Mouse (Mus musculus): Measurements from ENCODE around the gene Cd200r3. TPM values are rescaled to one million over a fixed set of nuclear protein-coding genes. Genes with fewer than 3 reads are reported as not detected.

Gene Cd200r3
- polyA plus RNA-seq, 1 experiment = not detected

DNA sequence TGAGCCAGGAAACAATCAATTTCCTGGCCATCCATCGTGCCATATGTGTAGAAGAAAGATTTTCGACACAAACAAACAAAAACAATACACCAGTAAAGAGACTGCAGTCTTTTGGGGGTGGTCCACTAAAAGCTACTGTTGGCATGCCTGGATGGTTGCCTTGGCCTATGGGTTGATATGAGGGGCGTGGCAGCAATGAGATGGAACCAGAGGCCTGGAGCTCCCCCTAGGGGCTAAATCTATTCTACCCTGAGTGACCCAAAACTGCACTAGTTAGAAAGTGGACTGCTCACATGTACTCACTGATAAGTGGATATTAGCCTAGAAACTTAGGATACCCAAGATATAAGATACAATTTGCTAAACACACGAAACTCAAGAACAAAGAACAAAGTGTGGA, 80.4 kb downstream of the Cd200r3 start:
- TF ChIP-seq CTCF (IDR thresholded peaks at IDR 0.05; ENCODE audit: extremely low read depth, insufficient read depth, low read length) (peak; percentile 49), POLR2A (IDR thresholded peaks at IDR 0.05; ENCODE audit: extremely low read depth, insufficient read depth, low read length) (no peak)

DNA sequence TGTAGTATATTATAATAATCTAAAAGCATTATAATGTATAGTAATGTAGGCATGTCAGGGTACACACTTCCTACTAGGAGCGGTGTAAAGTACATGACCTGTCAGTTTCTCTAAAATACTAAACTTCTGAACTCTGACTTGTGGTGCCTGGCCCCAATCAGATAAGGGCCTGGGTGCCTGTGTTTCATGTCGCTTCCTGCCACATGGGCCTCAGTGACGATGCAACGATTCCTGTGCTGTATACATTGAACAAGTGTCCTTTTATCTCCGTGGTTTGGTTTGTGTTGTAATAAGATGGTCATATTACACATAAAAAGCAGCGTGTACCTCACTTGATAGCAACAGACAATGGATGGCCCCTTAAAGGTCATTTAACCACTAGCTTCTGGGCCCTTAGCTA, 81.8 kb downstream of the Cd200r3 start:
- H3K27ac ChIP-seq (ENCODE audit: insufficient read depth, low read length) = no peak overlapping the region
- H3K4me1 ChIP-seq (ENCODE audit: control insufficient read depth, insufficient read depth, low read length) = no peaks in the 10 kb centered on the region
- H3K4me3 ChIP-seq (ENCODE audit: insufficient read depth, low read length) = no peak overlapping the region
- TF ChIP-seq CTCF (IDR thresholded peaks at IDR 0.05; ENCODE audit: extremely low read depth, insufficient read depth, low read length) = no peak
- TF ChIP-seq POLR2A (IDR thresholded peaks at IDR 0.05; ENCODE audit: extremely low read depth, insufficient read depth, low read length) = no peak

More for the DNA sequence above, 80.4 kb downstream of the Cd200r3 start:
- no peaks in the 10 kb centered on the region for H3K4me1 ChIP-seq (ENCODE audit: control insufficient read depth, insufficient read depth, low read length)
- H3K27ac ChIP-seq (ENCODE audit: insufficient read depth, low read length) = no peak overlapping the region
- H3K4me3 ChIP-seq (ENCODE audit: insufficient read depth, low read length) = no peak overlapping the region

DNA sequence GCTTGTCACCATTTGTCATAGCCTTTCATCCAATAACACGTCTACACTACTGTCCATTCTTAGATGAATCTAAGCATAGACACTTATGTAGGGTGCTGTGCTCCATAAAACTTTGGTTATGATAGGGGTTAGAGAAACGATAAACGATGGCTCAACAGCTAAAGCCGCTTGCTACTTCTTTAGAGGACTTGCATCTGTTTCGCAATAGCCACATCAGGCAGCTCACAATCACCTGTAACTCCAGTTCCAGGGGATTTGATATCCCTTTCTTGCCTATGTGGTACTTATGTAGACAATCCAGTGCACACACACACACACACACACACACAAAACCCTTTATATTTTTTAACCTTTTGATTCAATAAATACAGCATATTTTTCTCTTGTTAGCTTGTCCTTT, 85.6 kb downstream of the Cd200r3 start:
- Histone ChIP-seq H3K27ac (ENCODE audit: insufficient read depth, low read length) (no peak overlapping the region), H3K4me3 (ENCODE audit: insufficient read depth, low read length) (no peak overlapping the region), H3K4me1 (ENCODE audit: control insufficient read depth, insufficient read depth, low read length) (no peaks in the 10 kb centered on the region)
- TF ChIP-seq POLR2A (IDR thresholded peaks at IDR 0.05; ENCODE audit: extremely low read depth, insufficient read depth, low read length) (no peak), CTCF (IDR thresholded peaks at IDR 0.05; ENCODE audit: extremely low read depth, insufficient read depth, low read length) (no peak)

DNA sequence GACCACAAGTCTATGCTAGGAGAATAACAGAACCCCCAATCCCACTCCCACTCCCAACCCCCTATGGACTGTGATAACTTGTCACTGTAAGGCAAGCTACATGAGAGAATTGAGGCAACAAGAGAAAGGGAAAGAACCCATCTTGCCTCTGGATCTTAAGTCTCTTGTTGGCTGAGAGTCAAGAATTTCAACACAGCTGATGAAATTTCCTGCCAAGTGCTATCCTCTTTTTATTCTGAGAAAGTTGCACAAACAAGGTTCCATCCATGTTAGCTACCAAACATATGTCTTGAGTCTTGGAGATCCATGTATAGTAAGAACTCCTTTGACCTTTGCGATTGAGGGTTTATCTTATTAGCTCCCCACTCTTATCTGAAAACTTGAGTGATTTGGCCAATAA, 86.0 kb downstream of the Cd200r3 start:
- H3K4me1 ChIP-seq (ENCODE audit: control insufficient read depth, insufficient read depth, low read length) = no peaks in the 10 kb centered on the region
- no peak for TF ChIP-seq POLR2A (IDR thresholded peaks at IDR 0.05; ENCODE audit: extremely low read depth, insufficient read depth, low read length)
- TF ChIP-seq CTCF (IDR thresholded peaks at IDR 0.05; ENCODE audit: extremely low read depth, insufficient read depth, low read length) = no peak
- no peak overlapping the region for H3K4me3 ChIP-seq (ENCODE audit: insufficient read depth, low read length)
- no peak overlapping the region for H3K27ac ChIP-seq (ENCODE audit: insufficient read depth, low read length)

DNA sequence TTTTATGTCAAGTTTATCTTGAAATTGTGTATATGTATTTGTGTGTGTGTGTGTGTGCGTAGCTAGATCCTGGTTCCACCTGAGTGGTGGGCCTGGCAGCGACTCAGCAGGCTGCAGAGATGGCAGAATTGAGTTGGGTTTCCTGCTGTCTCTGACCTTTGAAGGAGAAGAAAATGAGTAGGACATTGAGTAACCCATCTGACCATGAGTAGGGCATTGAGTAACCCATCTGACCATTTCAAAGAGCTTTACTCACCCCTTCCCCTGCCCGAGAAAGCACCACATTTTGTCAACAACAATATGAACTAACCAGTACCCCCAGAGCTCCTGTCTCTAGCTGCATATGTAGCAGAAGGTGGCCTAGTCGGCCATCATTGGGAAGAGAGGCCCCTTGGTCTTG, 86.6 kb downstream of the Cd200r3 start:
- Histone ChIP-seq H3K4me3 (ENCODE audit: insufficient read depth, low read length) (no peak overlapping the region), H3K27ac (ENCODE audit: insufficient read depth, low read length) (no peak overlapping the region), H3K4me1 (ENCODE audit: control insufficient read depth, insufficient read depth, low read length) (no peaks in the 10 kb centered on the region)
- TF ChIP-seq CTCF (IDR thresholded peaks at IDR 0.05; ENCODE audit: extremely low read depth, insufficient read depth, low read length) = no peak
- no peak for TF ChIP-seq POLR2A (IDR thresholded peaks at IDR 0.05; ENCODE audit: extremely low read depth, insufficient read depth, low read length)

DNA sequence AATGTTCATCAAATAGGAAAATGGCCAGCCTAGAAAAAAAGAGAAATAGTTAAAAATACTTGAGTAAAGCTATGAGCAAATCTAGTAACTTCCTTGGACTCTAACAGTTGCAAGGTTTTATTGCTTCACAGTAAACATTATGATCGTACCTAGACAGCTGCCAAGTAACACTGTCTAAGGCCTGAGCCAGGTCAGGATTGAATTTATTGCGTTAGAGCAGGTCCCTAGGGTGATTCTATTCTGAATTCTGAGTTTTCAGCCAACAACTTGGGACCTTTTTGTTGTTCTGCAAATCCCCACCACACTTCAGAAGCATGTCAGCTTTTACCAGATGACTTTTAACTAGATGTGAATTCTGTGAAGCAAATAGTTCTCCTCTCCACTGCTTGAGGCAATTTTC, 87.3 kb downstream of the Cd200r3 start:
- TF ChIP-seq POLR2A (IDR thresholded peaks at IDR 0.05; ENCODE audit: extremely low read depth, insufficient read depth, low read length) (no peak), CTCF (IDR thresholded peaks at IDR 0.05; ENCODE audit: extremely low read depth, insufficient read depth, low read length) (no peak)
- H3K4me3 ChIP-seq (ENCODE audit: insufficient read depth, low read length) = no peak overlapping the region
- H3K4me1 ChIP-seq (ENCODE audit: control insufficient read depth, insufficient read depth, low read length) = no peaks in the 10 kb centered on the region
- H3K27ac ChIP-seq (ENCODE audit: insufficient read depth, low read length) = no peak overlapping the region

Other genes starting within 250 kb of the Cd200r3 start
- 3.4 and 3.5 TPM in 2 replicates for gene Nepro, start 219.4 kb upstream of the Cd200r3 start, polyA plus RNA-seq (2012; rRNA removed)
- 16.9 and 17.4 TPM in 2 replicates for gene Gtpbp8, start 197.3 kb upstream of the Cd200r3 start, polyA plus RNA-seq (2012; rRNA removed)
- gene Cd200r1, start 177.9 kb upstream of the Cd200r3 start, polyA plus RNA-seq (2012; rRNA removed) = 0.62 and 0.75 TPM in 2 replicates
- gene Cd200r4, start 131.9 kb upstream of the Cd200r3 start, polyA plus RNA-seq (2012; rRNA removed) = 0.64 and 0.88 TPM in 2 replicates
- gene Cd200r2, start 76.6 kb upstream of the Cd200r3 start, polyA plus RNA-seq (2012; rRNA removed) = not detected in 2 replicates
- 7.9 and 8.3 TPM in 2 replicates for gene Ccdc80, start 149.7 kb downstream of the Cd200r3 start, polyA plus RNA-seq (2012; rRNA removed)
- gene Slc35a5, start 215.0 kb downstream of the Cd200r3 start, polyA plus RNA-seq (2012; rRNA removed) = 29.9 and 34.6 TPM in 2 replicates
- gene Atg3, start 215.1 kb downstream of the Cd200r3 start, polyA plus RNA-seq (2012; rRNA removed) = 38.4 and 39.9 TPM in 2 replicates

All from cortical plate, adult 2 months (tissue).